Comparison of ENCODE assay signal across 11 mouse cellular contexts in the genomic region with DNA sequence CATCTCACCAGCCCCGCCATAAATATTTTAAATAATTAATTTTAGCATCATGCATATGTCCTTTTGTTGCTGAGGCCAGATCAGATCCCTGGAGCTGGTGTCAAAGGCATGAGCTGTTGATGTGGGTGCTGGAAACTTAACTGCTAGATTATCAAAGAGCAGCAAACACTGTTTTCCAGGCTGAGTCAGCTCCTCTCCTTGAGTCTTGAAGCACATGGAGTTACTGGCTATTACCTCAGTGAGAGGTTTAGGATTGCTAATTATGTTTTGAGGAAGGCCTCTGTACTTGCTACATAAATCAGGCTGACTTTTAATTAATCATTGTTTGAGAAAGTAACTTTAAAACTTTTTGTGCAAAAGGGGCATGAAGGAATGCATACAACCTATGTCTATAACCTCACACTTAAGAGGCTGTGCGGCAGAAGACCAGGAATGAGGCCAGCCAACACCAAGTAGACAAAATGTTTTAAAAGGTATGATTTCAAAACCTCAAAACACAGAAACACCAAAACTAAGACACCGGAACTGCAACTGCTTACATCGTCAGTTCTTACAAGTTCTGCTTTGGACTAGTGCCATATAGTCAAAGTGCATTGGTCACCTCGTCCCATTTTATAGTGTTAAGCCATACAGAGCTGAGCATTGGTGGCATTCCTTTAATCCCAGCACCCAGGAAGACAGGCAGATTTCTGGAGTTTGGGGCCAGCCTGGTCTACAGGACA. TPM values are rescaled to one million over a fixed set of nuclear protein-coding genes. Genes with fewer than 3 reads are reported as not detected.
DNase-seq lines count a peak whose midpoint lies in the region; ATAC-seq and TF ChIP-seq lines count a peak whose summit lies in the region.
"Had no signal": no experiment of that assay in that cellular context is flagged by ENCODE, and none has a peak within 500 bp of the region (broad histone marks: within the 10 kb centered on the region; RNA-seq: fewer than 3 reads in every experiment).

No protein-coding gene starts in this region.

- peaks cover 28% of the 10 kb centered on the region for H3K36me3 ChIP-seq in heart, adult 2 months (ENCODE audit: control insufficient read depth, insufficient read depth, low read length)
- peaks cover 53% of the 10 kb centered on the region for H3K36me3 ChIP-seq in liver, embryonic 14.5 days (replicated peaks; ENCODE audit: control insufficient read depth, insufficient read depth, low read depth)
- peaks cover 8% of the 10 kb centered on the region; the same call in 1 of the 2 replicates for H3K36me3 ChIP-seq in intestine, embryonic 16.5 days (ENCODE audit: control insufficient read depth, insufficient read depth, low read length)

- H3K27ac ChIP-seq in heart, adult 2 months: no peak overlapping the region
- H3K27ac ChIP-seq in liver, embryonic 14.5 days: no peak overlapping the region
- H3K27ac ChIP-seq in intestine, embryonic 16.5 days (ENCODE audit: low read length): no peak overlapping the region
- H3K27ac ChIP-seq: embryonic facial prominence, embryonic 13.5 days had no signal

- TF ChIP-seq POLR2A in heart, adult 2 months (IDR thresholded peaks at IDR 0.05; ENCODE audit: insufficient read depth, low read depth, low read length): no peak

- no peak for ATAC-seq in liver, embryonic 14.5 days (ENCODE audit: insufficient read depth)
- ATAC-seq in intestine, embryonic 16.5 days: no peak
- ATAC-seq in cerebellum, adult (ENCODE audit: insufficient number of reproducible peaks, low FRiP score, low TSS enrichment): no peak

- peak overlapping the region; percentile 24; the same call in 1 of the 2 replicates for H3K4me2 ChIP-seq in liver, embryonic 14.5 days (ENCODE audit: low read depth)
- H3K4me2 ChIP-seq in intestine, embryonic 16.5 days (ENCODE audit: low read depth, low read length): no peak overlapping the region
- H3K4me2 ChIP-seq: embryonic facial prominence, embryonic 13.5 days had no signal

- H3K9me3 ChIP-seq in liver, embryonic 14.5 days (ENCODE audit: control insufficient read depth, low read length): no peaks in the 10 kb centered on the region
- no peaks in the 10 kb centered on the region for H3K9me3 ChIP-seq in intestine, embryonic 16.5 days (ENCODE audit: control insufficient read depth, low read length)
- H3K9me3 ChIP-seq: embryonic facial prominence, embryonic 13.5 days had no signal

- H3K4me3 ChIP-seq in heart, adult 2 months: no peak overlapping the region
- H3K4me3 ChIP-seq in liver, embryonic 14.5 days (ENCODE audit: insufficient read depth in 1 of 2, low read depth in 2 of 2, low read length in 2 of 2): no peak overlapping the region
- H3K4me3 ChIP-seq in intestine, embryonic 16.5 days (ENCODE audit: low read length): no peak overlapping the region
- H3K4me3 ChIP-seq: embryonic facial prominence, embryonic 13.5 days had no signal

- no peak for TF ChIP-seq EP300 in heart, adult 2 months (IDR thresholded peaks at IDR 0.05; ENCODE audit: insufficient read depth, low read depth, low read length)
- TF ChIP-seq EP300 in liver, embryonic 14.5 days (IDR thresholded peaks at IDR 0.05; ENCODE audit: low read depth): no peak

- WGBS in heart, adult 2 months: 49% methylated on average over 5 of the region's 5 CpGs
- 62% methylated on average over 5 of the region's 5 CpGs for WGBS in liver, embryonic 14.5 days (ENCODE audit: insufficient replicate concordance)
- WGBS in intestine, embryonic 16.5 days: 60% methylated on average over 5 of the region's 5 CpGs

- H3K4me1 ChIP-seq in heart, adult 2 months (ENCODE audit: control insufficient read depth, insufficient read depth, low read length): no peaks in the 10 kb centered on the region; the same call in 1 of the 2 replicates
- H3K4me1 ChIP-seq in liver, embryonic 14.5 days (replicated peaks; ENCODE audit: control insufficient read depth in 2 of 2, insufficient read depth in 2 of 2, low read length in 1 of 2): peaks cover 26% of the 10 kb centered on the region in 2 experiments
- H3K4me1 ChIP-seq in intestine, embryonic 16.5 days (ENCODE audit: control insufficient read depth, insufficient read depth, low read length): peaks cover 29% of the 10 kb centered on the region

- TF ChIP-seq CTCF in heart, adult 2 months (IDR thresholded peaks at IDR 0.05): no peak
- no peak for TF ChIP-seq CTCF in liver, embryonic 14.5 days (IDR thresholded peaks at IDR 0.05; ENCODE audit: low read depth)

- no peaks in the 10 kb centered on the region for H3K27me3 ChIP-seq in heart, adult 2 months (ENCODE audit: control insufficient read depth, insufficient read depth, low read length)
- H3K27me3 ChIP-seq in liver, embryonic 14.5 days (ENCODE audit: control insufficient read depth, insufficient read depth, low read length): no peaks in the 10 kb centered on the region
- no peaks in the 10 kb centered on the region for H3K27me3 ChIP-seq in intestine, embryonic 16.5 days (replicated peaks; ENCODE audit: control insufficient read depth, insufficient read depth, low read length)
- H3K27me3 ChIP-seq: embryonic facial prominence, embryonic 13.5 days had no signal

- intact Hi-C loops in heart, adult 2 months (cut with DNase I): no loop called here

- peaks cover 4% of the 10 kb centered on the region; the same call in 1 of the 2 replicates for H3K79me2 ChIP-seq in heart, adult 2 months (replicated peaks; ENCODE audit: control insufficient read depth, insufficient read depth, low read length)

- no peak overlapping the region for H3K9ac ChIP-seq in heart, adult 2 months (ENCODE audit: low read depth, low read length)
- H3K9ac ChIP-seq in liver, embryonic 14.5 days (replicated peaks): no peak overlapping the region
- H3K9ac ChIP-seq in intestine, embryonic 16.5 days (ENCODE audit: low read depth, low read length): no peak overlapping the region
- H3K9ac ChIP-seq: embryonic facial prominence, embryonic 13.5 days had no signal

- peak; percentile 87 for DNase-seq in heart, adult 11 months
- no peak for DNase-seq in heart, adult 2 months
- peak; percentile 38 for DNase-seq in CD4-positive helper T cell, adult 2 months (ENCODE audit: low read depth, low spot score)
- peak; percentile 54 for DNase-seq in induced T-regulatory cell, adult 2 months (ENCODE audit: low read depth)
- no peak for DNase-seq in liver, embryonic 14.5 days (ENCODE audit: low read depth in 3 of 3, low spot score in 3 of 3)
- DNase-seq in thymus, postnatal 14 days: no peak
- DNase-seq: cerebellum, adult 11-12 months; lung, adult 2 months had no signal

RNA-seq across cellular contexts. Expression of gene Mgme1, which starts 5.9 kb away (rescaled TPM):
- 10 to 100 TPM; 16.4 to 17.5 TPM for total RNA-seq in heart, adult 2 months (2021)
- polyA plus RNA-seq in heart, adult 2 months (2012; rRNA removed): 7.3 and 11.9 TPM in 2 replicates
- polyA plus RNA-seq in liver, embryonic 14.5 days (2012; rRNA removed): 4.2 and 5.9 TPM in 2 replicates
- 9.2 TPM in 2 replicates for polyA plus RNA-seq in liver, embryonic 14.5 days (2014; fragmentation: Nextera tagmentation; extraction: Ambion mirVana)
- polyA plus RNA-seq in intestine, embryonic 16.5 days (2015; fragmentation: Nextera tagmentation; extraction: Ambion mirVana): 22.8 and 23.9 TPM in 2 replicates

RNA-seq across cellular contexts. Expression of gene Snx5, which starts 6.1 kb away (rescaled TPM):
- total RNA-seq in heart, adult 2 months (2021): 10 to 100 TPM; 51.5 to 55.3 TPM
- polyA plus RNA-seq in heart, adult 2 months (2012; rRNA removed): 22.2 and 39.7 TPM in 2 replicates
- 42.5 and 67.0 TPM in 2 replicates for polyA plus RNA-seq in liver, embryonic 14.5 days (2012; rRNA removed)
- polyA plus RNA-seq in liver, embryonic 14.5 days (2014; fragmentation: Nextera tagmentation; extraction: Ambion mirVana): 66.3 and 70.6 TPM in 2 replicates
- 147 and 149 TPM in 2 replicates for polyA plus RNA-seq in intestine, embryonic 16.5 days (2015; fragmentation: Nextera tagmentation; extraction: Ambion mirVana)

Comparison
In these comparisons a context has a peak if more than half of its experiments do, and no peak if none do; other contexts are left out.
1. DNase-seq: peak in heart, adult 11 months (single experiment), CD4-positive helper T cell, adult 2 months (single experiment) and induced T-regulatory cell, adult 2 months (single experiment); none in heart, adult 2 months (0 of 2), liver, embryonic 14.5 days (0 of 3) and thymus, postnatal 14 days (single experiment).